Mouse (Mus musculus): Measurements from ENCODE around the gene Anapc7.

DNA sequence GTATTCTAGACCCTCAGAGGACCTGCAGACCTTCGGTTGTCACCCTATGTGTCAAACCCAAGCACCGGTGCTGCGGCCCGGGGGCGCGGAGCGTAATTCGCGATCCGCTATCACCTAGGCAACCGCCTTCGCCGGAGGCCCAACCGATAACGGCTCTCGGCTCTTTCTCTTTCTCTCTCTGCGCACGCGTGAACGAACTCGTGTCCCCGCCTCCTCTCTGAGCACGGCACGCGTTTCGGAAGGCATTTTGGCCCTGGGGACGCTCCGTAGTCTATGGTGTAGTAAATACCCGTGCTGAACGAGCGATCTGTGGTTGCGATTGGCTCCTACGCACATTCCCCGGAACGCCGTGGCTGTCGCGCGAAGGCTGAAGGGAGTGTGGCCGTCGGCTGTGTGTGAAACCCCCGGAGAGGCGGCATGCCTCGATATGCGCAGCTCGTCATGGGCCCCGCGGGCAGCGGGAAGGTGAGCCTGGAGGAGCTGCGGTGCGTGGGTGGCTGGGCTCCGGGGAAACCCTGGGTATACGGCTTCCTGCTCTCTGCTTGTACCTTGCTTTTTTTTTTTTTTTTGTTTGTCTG is 49.2 kb upstream of the Anapc7 start, which contains the start of gene Fam216a:
- TF ChIP-seq CTCF (IDR thresholded peaks at IDR 0.05 in 2 of 3, conservative IDR thresholded peaks at IDR 0.05 in 1 of 3; ENCODE audit: control insufficient read depth in 1 of 3, insufficient read depth in 1 of 3, low read depth in 2 of 3, low read length in 3 of 3, poor library complexity in 1 of 3, severe bottlenecking in 1 of 3): no peak
- TF ChIP-seq TCF12 (IDR thresholded peaks at IDR 0.05; ENCODE audit: low read depth, low read length): peak; percentile 70
- TF ChIP-seq ZNF384 (IDR thresholded peaks at IDR 0.05; ENCODE audit: low read depth, low read length): peak; percentile 81
- peak; percentile 96 for TF ChIP-seq MXI1 (IDR thresholded peaks at IDR 0.05; ENCODE audit: low read depth, low read length)
- TF ChIP-seq POLR2AphosphoS5 (IDR thresholded peaks at IDR 0.05; ENCODE audit: borderline replicate concordance, low read depth, low read length): 0 out of 2 replicates have a peak, but pooled peaks have one; percentile 36
- TF ChIP-seq POLR2A (IDR thresholded peaks at IDR 0.05; ENCODE audit: control insufficient read depth in 1 of 2, insufficient read depth in 1 of 2, low read depth in 1 of 2, low read length in 2 of 2, poor library complexity in 1 of 2): peak; percentile 80 to 86
- no peak for TF ChIP-seq RAD21 (IDR thresholded peaks at IDR 0.05; ENCODE audit: low read depth, low read length)
- TF ChIP-seq ZKSCAN1 (IDR thresholded peaks at IDR 0.05; ENCODE audit: low read depth, low read length): no peak
- peak; percentile 76 for TF ChIP-seq KAT2A (conservative IDR thresholded peaks at IDR 0.05; ENCODE audit: low read depth, low read length)
